Mouse (Mus musculus): ENCODE measurements around the gene Bag1.

DNA sequence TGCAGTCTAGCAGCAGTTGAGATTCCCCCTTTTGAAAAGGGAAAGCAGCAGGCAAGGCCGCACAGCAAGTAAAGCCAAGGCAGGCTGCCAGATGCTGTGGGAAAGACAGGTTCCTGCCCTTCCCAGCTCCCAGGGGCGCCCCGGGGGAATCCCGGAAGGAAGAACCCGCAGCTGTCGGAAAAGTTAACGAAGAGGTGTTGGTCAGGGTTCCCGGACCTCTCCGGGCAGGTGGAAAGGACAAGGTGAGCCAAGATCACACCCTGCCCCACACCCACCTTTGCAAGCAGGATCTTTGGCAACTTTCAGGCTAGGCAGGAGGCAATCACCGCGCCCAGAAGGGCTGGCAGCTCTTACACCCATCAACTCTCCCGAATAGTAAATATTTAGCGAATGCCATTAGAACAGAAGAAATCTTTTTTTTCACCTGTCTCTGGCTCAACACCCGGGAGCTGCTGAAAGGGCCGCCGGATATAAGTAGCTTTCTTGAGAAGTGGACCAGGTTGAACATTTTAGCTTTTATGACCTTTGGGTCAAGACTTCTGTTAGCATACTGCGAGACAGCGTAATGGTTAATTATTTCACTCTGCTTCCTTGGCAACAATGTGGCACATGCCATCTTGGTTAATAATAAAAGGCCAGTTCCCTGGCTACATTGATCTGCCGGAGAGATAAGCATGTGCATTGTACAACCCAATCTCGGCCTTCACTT is 39.7 kb downstream of the Bag1 start:
- TF ChIP-seq CTCF (IDR thresholded peaks at IDR 0.05; ENCODE audit: insufficient read depth, low read length): no peak
- no peak for TF ChIP-seq POLR2A (IDR thresholded peaks at IDR 0.05; ENCODE audit: borderline replicate concordance, extremely low read depth, low read depth, low read length)

Data from lung, adult 2 months (tissue).